Mouse (Mus musculus) spleen, postnatal 10 days (tissue): Measurements from ENCODE around the gene Tapbpl.

Experiments
- DNase-seq, 2 experiments: peaks; one replicate each; pipeline ENCODE4 v3.0.0; 2021 to 2022; ENCODE audit warnings: low spot score in 2 of 2

Gene Tapbpl

DNA sequence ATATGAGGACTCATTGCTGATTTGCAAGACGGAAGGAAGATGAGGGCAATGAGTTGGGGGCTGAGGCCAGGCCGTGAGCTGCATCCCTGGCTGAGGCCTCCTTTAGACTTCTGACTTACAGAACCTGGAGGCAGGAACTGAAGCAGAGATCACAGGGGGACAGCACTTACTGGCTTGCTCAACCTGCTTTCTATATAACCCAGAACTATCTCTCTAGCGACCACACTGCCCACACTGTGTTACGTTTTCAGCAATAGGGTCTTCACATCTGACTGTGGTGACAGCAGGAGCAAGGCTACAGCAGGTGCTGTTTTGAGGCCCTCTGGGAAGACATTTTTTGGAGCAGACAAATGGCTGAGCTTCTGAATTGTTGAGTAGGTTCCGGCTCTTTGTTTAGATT, 9.0 kb upstream of the Tapbpl start:
- no peak for DNase-seq

DNA sequence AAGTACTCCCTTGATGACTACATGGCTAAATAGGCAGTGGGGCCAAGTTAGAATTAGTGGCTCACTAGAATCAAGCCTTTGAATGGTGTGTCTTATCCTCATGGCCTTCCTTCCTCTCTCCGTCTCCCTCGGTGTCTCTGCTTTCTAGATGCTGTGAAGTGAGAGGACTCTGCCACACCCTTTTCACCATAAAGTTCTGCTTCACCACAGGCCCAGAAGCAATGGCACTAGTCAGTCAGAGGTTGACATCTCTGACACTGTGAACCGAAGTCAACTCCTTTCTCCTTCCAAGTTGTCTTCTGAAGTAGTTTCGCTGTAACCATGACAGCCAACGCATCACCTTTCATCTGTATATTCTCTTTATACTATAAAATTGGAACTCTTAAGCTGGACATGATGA, 7.9 kb upstream of the Tapbpl start:
- DNase-seq: no peak

DNA sequence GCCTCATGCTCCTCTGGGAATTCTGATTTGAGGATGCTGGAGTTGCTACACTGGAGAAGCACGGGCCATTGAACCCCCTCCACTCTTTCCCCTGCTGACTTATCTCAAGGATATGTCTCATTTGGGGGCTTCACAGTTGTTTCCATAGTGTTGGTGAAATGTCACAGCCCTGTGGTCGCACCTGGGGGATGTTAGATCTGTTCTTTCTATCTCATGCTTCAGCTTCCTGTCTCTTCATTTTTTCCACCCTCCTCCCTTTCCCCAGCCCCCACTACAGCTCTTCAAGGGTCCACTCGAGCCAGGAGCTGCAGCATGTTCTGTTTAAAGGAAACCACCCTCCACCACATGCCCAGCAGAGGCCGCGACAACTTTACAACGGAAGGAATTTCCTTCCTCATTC, 6.7 kb upstream of the Tapbpl start:
- no peak for DNase-seq

DNA sequence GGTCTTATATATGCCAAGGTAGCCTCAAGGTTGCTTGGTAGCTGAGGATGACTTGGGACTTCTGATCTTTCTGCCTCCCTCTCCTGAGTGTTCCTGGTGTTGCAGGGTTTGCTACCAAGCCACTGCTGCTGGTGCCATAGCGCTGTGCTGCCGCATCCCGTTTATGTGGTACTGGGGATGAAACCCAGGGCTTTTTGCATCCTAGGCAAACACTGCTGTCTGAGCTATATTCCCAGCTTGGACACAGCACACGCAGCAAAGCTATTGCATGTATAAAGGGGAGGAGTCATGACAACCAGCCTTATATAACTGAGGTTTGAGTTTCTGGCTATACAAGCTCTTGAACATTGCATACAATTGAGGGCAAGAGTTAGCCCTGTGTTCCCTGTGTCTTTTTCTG, 5.8 kb upstream of the Tapbpl start:
- DNase-seq: no peak

DNA sequence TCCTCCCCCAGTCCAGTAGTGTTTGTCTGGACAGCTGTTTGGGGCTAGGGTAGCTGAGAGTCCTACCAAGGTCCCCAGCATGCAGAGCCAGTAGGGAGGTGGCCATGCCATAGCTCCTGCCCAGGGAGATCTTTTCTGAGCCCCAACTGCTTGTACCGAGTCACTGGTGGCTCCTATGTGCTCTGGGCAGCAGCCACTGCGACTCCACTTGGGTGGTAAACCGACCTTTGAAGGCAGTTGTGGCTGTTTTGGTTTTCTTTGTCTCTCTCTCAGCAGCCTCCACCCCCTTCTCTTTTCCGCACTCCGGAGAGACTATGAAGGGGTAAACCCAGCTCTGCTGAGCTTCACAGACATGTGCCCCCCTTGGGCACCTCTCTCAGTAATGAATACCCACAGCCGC, 5.1 kb upstream of the Tapbpl start, which contains the start of gene Cd27:
Cd27 (minus strand) TSS at position 229 of the 400 bp plus-strand sequence.
- DNase-seq: peak in 1 of 2 experiments; percentile 30

GRCm38 (mm10) chr6:125236341-125236740, 4.7 kb upstream of the Tapbpl start:
- no peak for DNase-seq

- DNase-seq: no peak
Measured at GRCm38 (mm10) chr6:125234520-125234828, 2.8 kb upstream of the Tapbpl start.

DNA sequence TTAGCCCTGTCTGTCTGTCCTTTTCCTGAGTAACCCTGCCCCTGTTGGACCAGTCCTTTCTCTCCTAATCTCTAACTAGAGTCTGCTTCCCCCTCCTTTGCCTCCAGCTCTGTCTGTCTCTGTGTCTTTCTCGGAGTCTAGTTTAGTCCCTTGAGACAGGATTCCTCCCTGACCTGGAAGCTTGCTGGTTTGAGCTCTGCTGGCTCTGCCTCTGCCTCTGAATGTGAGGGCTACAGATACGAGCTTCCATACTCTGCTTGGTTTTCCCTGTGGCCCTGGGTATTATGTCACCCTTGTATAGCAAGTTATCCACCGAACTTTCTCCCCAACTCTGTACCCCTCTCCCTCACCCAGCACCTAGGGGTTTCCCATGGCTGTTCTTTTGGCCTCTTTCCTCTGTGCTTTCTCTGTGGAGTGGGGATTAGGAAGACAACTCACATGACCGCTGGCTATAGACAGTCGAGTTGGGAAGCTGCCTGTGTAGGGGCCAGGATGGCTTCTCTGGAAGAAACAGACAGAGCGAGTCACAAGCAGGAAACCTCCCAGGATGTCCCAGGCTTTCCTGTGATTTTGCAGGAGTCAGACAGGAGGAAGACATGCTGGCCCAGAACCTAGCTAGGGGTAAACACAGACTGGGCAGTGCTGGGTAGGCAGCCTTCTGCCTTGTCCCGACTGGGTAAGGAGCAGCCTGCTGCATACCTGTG, 2.3 kb upstream of the Tapbpl start:
- no peak for DNase-seq

DNA sequence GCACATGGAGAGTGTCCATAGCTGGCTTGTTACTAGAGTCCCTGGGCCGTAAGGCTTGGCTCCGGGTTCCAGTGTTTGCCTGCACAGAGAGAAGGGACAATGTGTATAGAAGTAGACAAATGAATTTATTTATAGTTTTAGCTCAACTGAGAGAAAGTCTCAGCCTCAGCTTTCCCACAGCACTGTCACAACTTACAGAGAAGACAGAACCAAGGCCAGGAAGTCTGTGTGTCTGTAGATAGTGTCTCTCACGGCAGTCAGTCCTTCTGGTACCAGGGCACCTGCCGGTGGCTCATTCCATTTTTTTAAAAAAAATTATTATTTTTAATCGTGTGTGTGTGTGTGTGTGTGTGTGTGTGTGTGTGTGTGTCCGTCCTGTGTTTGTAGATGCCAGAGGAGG, 856 bp upstream of the Tapbpl start:
- no peak for DNase-seq

DNA sequence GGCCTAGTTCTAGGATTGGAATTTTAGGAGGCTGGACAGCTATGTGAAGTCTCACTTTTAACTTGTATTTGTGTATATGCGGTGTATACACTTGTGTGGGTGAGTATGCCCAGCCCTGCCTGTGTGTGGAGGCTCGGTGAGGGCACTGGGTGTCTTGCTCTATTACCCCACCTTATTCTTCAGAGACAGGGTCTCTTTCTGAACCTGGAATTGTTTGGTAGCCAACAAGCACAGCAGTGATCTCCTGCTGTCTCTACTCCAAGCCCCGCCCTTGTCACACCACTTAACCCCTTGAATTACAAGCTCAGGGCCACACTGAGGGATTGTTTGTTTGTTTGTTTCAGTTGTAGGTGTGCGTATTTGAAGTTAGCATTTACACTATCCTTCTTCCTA, 381 bp upstream of the Tapbpl start:
- DNase-seq: peak in 1 of 2 experiments; percentile 29

GRCm38 (mm10) chr6:125230571-125230970, 1.1 kb downstream of the Tapbpl start:
- DNase-seq: no peak

- DNase-seq: peak in 1 of 2 experiments; percentile 52
Measured at GRCm38 (mm10) chr6:125225518-125226115, 6.0 kb downstream of the Tapbpl start.

DNA sequence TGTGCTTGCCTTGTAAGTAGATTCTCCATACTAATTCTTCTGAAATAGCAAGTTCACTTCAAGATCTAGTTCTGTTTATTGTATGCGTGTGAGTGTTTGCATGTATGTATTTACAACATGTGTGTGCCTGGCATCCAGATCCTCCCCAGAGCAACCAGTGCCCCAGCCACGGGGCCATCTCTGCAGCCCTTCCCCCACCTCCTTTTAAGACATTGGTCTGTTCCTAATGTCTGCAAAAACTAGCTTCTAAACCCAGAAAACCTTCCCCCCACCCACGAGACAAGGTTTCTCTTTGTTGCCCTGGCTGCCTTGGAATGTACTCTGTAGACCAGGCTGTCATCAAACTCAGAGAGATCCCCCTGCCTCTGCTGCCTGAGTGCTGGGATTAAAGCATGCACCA, 9.1 kb downstream of the Tapbpl start:
- no peak for DNase-seq

DNA sequence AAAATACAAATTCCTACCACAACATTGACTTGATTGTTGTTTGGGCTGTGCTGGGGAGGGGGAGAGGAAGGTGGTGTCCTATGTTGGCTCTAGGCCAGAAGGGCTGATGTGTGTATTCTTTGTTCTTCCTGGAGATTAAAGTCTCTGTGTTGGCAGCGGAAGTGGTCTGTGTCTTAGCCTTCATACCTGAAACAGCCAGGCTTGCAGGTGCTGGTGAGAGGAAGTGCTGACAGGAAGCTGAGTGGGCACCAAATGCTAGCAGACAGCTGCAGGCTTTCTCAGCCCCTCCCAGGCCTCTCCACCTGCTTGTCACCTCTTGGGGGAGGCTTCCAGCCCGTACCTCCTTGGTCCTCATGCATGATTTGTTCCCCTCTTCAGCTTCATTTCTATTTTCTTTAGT, 9.5 kb downstream of the Tapbpl start:
- DNase-seq: peak in 1 of 2 experiments; percentile 76

DNA sequence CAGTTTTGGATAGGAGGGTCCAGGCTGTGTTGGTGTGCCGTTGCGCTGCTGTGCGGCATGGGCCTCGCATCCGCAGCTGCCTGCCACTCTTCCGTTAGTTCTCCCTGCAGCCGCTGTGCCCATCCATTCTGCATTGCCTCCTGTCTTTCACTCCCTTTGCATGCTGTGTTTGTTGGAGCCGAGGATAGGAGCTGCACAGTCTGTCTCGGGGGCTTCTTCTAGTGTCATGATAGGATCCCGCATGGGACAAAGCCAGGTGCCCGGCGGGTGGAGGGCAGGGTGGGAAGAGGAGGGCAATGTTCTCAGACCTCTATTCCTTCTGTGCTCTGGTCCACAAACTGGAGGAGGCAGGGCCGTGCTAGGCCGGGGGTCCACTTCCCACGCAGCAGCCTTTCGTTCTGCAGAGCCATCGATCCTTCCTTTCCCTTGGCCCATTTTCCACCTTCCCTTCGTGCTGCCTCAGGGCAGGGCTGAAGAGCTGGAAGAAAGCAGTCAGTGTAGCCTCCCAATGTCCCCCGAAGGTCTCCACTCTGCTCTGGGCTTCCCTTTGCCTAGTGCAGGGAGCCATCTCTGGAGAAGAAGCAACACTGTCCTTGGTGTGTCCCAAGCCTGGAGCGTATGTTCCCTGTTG, 10.4 kb downstream of the Tapbpl start:
- DNase-seq: no peak

GRCm38 (mm10) chr6:125218963-125219362, 12.7 kb downstream of the Tapbpl start:
- peak; percentile 58 to 78 for DNase-seq

- peak in 1 of 2 experiments; percentile 2 for DNase-seq
Measured at GRCm38 (mm10) chr6:125217899-125218298, 13.8 kb downstream of the Tapbpl start.

DNA sequence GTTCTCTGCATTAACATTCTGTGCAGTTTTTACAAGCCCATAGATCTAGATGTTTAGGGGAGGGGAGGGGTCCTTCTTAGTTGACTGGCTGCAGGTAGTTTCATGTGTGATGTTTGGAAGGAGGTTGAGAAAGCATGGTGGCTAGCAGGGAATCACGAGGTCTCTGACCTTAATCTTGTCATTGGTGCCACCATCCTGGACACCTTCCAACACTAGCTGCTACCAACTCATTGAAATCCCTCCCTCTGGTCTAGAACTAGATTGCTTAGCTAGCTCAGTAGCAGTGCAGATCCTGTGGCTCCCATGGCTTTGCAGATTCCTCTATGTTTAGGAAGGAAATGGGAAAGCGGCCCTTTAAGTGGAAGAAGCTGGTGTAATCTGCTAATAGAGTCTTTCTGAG, 14.8 kb downstream of the Tapbpl start:
- no peak for DNase-seq

- DNase-seq: peak; percentile 89 to 94
Measured at GRCm38 (mm10) chr6:125215148-125215954, 16.3 kb downstream of the Tapbpl start, which contains the start of gene Vamp1. TSS of gene Vamp1 (plus strand) at chr6:125215551.

GRCm38 (mm10) chr6:125213715-125214114, 17.9 kb downstream of the Tapbpl start:
- DNase-seq: no peak

- DNase-seq: no peak
Measured at GRCm38 (mm10) chr6:125213129-125213528, 18.5 kb downstream of the Tapbpl start.

DNA sequence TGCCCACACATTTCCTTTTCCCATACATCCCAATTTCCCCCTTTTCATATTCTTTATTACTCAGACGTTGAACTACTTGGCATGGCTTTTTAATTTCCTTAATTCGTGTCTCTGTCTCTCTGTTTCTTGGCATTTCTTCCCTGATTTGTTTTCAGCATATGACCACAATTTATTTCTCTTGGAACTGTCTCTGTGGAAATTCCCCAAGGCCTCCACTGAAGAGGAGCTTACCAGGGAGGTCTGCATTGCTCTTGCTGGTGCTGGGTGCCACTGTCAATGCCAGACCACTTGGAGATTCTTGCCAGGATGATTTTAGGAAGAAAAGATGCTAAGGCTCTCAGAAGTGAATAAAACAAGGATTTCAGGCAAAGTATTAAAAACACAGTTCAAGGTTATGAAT, 19.0 kb downstream of the Tapbpl start:
- DNase-seq: no peak
